Mouse (Mus musculus) ovary, postnatal 36 days (tissue): ENCODE measurements around the gene Zmym5.
A peak's percentile ranks its signal among the peaks of the same experiment; 100 is the strongest.
"Not testable (repeated sequence)": the region's sequence is repeated elsewhere in the genome, so short reads cannot be mapped to it uniquely, and the experiment has no call there.

Experiments used
- DNase-seq: peaks from one replicate; pipeline ENCODE4 v3.0.0; 2022; ENCODE audit warnings: low spot score, mixed read lengths

Gene Zmym5

GRCm38 (mm10) chr14:56811701-56812339 lies at the start of gene Zmym5:
Zmym5 (minus strand) TSS chr14:56811716.
- DNase-seq, result peak; percentile 90

GRCm38 (mm10) chr14:56849681-56850080 lies 38.2 kb upstream of the Zmym5 start:
- DNase-seq, result peak; percentile 9

GRCm38 (mm10) chr14:56848322-56848721 lies 36.8 kb upstream of the Zmym5 start:
- DNase-seq, result no peak

GRCm38 (mm10) chr14:56844507-56844906 lies 33.0 kb upstream of the Zmym5 start:
- no peak for DNase-seq

DNA sequence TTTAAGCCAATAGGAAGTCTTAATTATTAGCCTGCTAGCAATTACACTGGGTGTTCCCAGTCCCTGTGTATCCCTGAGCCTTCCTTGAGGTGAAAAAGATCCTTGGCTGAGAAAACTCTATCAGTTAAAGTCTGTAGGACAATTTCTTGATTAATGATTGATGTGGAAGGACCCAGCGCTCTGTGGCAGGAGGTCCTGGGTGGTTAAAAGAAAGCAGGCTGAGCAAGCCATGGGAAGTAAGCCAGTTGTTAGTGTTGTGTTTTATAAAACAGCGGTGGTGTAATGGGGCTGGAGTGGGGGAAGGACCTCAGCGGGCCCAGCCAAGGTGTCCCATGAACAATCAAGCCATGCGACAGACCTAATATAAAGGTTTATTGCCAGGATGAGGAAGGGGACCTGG lies 32.5 kb upstream of the Zmym5 start:
- DNase-seq, result no peak

DNA sequence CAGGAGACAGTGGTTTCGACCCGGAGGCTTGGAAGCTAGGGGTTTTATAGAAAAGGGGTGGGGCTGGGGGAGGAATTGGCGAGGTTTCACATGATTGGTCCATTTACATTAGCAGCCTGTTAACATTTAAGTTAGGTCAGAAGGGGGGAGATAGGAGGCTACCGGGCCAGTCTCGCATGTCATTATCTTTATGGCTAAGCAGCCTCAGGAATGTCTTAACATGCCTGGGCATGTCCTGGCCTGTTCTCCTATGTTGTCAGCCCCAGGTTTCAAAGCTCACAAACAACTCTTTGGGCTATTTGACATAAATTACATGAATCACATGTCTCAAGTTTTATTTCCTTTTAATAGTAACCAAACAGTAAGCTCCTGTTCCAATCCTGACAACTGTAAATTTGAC lies 23.1 kb upstream of the Zmym5 start:
- not testable (repeated sequence) for DNase-seq

- not testable (repeated sequence) for DNase-seq
Observed at GRCm38 (mm10) chr14:56833211-56833610, 21.7 kb upstream of the Zmym5 start.

GRCm38 (mm10) chr14:56832563-56833113 lies 21.1 kb upstream of the Zmym5 start:
- DNase-seq, result no peak

DNA sequence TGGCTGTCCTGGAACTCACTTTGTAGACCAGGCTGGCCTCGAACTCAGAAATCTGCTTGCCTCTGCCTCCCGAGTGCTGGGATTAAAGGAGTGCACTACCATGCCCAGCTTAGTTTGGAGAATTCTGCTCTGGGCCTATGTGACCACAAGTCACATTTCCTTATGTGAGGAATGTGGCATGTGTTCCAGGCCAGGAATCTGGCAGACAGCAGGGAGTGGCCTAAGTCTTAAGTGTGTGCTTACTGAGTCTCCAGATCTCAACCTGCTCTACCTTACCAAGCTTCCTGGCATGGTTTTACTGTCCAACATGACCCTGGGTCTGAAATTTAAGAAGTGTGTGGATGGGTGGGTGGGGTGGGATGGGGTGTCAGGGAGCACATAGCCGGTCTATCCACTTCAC lies 20.6 kb upstream of the Zmym5 start:
- DNase-seq, result no peak

DNA sequence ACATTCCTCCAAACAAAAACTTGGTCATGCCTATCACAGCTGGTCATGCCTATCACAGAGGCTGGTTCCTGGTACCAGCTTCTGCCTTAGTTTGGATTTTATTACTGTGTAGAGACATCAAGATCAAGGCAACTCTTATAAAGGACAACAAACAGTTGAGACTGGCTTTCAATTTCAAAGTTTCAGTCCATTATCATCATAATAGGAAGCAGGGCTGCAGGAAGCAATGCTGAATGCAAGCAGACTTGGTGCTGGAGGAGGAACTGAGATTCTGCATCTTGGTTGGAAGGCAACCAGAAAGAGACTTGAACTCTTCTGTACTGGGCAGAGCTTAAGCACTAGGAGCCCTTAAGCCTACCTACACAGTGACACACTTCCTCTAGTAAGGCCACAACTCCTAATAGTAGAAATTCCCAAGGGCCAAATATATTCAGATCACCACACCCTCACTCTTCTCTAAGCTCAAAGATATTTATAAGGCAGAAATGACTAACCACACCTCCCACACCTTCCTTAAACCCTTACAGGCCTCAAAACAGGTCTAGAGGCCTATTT lies 19.1 kb upstream of the Zmym5 start:
- DNase-seq, result no peak

- no peak for DNase-seq
Observed at GRCm38 (mm10) chr14:56824562-56824961, 13.0 kb upstream of the Zmym5 start.

DNA sequence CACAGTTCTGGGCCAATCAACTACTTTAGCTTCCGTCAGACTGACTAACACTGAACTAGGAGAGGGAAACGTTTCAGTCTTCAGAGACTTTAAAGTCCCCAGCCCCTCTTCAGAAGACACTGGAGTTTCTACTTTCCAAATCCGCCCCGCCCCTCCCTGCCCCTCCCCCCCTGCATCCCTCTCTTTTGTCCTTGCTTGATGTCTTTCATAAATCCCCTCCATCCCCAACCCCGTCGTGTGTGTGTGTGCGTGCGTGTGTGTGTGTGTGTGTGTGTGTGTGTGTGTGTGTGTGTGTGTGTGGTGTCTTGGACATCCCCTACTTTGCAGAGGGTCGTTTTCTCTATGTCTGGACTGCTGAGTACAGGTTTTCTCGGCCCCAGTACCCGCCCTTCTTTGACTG lies 6.1 kb upstream of the Zmym5 start:
- no peak for DNase-seq

DNA sequence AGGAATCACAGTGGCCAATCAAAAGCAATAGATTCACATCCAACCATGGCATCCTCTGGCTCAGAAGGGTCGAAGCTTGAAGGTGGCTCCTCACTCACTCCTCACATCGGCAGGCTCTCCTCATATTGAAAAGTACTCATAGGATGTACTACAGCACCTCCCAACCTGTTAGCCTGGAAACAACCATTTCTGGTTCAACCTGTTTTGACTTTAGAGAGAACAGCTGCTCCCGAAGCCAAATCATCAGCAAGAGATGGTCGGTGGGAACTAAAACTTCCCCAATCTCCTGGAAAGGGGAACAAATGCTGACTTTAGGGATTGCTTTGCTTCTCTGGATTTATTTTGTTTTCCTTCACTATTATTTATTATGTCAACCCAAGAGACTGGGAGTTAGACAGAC lies 5.6 kb upstream of the Zmym5 start:
- no peak for DNase-seq

DNA sequence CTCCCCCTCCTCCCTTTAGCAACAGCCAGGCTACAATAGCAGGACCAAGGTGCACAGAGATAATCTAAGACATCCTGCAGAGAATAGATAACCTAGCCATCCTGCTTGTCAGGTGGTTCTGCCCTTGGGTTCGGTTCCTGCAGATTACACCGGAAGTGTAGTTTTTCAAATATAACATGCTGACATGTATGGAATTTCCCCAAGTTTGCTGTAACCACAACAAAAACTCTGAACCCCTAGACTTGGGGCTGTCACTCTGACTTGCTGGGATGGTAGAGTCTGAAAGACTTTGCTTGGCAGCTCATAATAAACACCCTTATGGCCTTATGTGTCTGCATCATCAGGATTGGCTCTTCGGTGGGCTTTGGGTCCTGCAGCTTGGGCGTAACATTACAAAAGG lies 5.0 kb upstream of the Zmym5 start:
- no peak for DNase-seq

- DNase-seq, result peak; percentile 69
Observed at GRCm38 (mm10) chr14:56812520-56813036, 1.1 kb upstream of the Zmym5 start.

DNA sequence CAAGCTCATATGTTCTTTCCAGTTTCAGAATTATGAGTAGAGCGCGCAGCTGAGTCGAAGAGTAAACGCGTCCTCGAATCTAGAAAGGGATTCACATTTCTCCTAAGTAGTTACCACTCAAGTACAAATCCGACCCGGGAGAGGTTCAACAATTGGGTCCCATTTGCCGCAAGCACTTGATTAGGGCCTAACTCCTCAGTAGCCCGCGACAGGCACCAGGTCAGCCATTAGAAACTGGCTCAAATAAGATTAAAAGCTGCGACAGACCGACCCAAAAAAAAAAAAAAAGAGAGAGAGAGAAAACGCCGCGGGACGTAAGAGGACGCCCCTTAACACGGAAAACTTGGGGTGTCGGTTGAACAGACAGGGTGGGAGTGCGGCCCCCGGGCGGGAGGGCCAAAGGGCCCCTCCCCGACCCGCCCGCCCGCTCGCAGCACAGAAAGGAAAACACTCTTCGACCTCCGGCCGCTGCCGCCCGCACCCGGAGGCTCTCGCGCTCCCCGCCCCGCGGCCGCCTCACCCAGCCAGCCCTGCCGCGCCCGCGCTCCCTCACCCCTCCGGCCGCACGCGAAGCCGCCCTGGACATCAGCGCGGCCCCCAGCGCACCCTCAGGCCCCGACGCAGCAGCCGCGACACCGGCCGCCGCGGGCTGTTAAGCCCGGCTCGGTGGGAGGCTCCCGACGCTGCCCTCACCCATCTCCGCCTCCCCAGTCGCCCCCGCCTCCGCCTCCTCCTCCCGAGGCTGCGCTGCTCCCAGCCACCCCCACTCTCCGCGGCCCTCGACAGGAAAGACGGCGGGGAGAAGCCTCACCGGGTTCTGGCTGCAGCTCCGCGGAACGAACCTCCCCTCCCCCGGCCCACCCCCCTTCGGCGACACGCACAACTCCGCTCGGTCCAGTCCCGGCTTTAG lies 480 bp downstream of the Zmym5 start:
- peak; percentile 55 for DNase-seq

- DNase-seq, result peak; percentile 49
Observed at GRCm38 (mm10) chr14:56793243-56793642, 18.3 kb downstream of the Zmym5 start.

- no peak for DNase-seq
Observed at GRCm38 (mm10) chr14:56784575-56784974, 26.9 kb downstream of the Zmym5 start.

GRCm38 (mm10) chr14:56778933-56779300 lies 32.6 kb downstream of the Zmym5 start:
- DNase-seq, result no peak

DNA sequence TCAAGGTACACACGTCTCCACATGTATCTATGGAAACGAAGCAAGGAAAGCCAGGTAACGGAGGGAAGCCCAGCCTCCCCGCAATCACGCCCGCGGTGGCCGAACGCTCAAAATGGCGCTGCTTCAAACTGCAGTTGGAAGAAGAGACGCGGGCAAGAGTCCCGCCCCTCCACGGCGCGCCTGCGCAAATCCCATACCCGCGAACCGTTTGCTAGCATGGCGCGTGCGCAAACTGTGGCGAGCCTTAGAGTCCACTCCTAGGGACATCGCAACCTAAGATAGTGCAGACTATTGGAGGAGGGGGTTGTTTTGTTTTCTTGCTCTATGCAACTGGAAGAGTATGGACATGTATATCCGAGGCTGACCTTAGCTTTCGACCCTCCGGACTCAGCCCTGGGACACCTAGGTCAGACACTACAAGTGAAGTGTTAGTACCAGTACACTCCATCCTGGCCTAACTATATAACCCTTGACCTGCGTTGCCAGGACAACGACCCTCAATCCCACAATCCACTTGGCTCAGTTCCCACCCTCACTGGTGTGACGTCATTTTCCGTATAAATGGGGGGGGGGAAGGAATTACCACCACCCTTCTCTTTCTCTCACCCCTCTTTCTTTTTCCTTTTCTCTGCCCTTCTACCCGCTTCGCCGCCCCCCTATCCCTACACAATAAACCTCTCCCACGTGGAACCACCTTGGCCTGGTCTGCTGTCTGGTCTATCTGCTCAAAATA lies 33.1 kb downstream of the Zmym5 start, which contains the start of gene Pspc1:
Gene Pspc1 (minus strand): TSS at position 117 of the 733 bp plus-strand sequence.
- DNase-seq, result peak; percentile 97

DNA sequence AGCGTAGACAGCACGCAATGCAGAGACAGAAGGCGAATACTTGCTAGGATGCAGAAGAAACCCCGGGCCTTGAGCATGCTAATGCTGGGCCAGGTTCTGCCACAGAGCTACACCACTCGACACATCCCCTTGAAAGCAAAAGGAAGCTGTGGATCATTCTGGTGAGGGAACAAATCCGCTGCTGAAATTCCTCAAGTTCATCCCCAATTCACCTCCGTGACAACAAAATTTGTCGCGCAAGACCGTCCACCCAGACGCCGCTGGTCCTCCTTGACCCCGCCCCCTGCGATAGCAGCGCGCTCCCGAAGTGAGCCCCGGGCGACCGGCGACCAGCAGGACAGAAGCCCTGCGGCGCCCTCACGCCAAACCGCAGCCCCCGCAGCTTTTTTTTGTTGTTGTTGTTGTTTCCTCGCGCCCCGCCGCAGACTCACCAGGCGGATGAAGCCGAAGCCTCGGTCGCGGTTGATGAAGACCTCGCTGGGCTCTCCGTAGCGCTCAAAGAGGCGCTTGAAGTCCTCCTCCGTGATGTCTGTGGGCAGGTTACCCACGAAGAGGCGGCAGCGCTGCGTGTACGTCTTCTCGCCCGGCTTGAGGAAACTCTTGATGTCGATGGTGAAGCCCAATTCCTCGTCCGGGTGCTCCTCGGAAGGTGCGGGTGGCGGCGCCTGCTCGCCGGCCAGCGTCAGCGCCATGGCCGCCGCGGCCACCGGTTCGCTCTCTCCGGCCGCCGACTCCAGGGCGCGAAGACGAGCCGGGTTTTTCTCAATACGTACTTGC lies 34.0 kb downstream of the Zmym5 start:
- DNase-seq, result peak; percentile 72
